Mouse (Mus musculus) midbrain, embryonic 10.5 days (tissue): ENCODE data around the gene Arl5c. TPM values are rescaled to one million over a fixed set of nuclear protein-coding genes. Genes with fewer than 3 reads are reported as not detected.

ENCODE experiments used
- DNase-seq: peaks from one replicate; pipeline ENCODE4 v3.0.0-alpha.2; 2017; ENCODE audit warnings: low spot score
- H3K27ac ChIP-seq: fragments of 300-500 bp; sonication (generic); replicated peaks from 2 replicates; pipeline ENCODE4 v1.5.1; 2016; ENCODE audit warnings: mild to moderate bottlenecking
- H3K27me3 ChIP-seq: fragments of 300-500 bp; sonication (generic); 2 replicates; pipeline ENCODE4 v1.6.1; 2016; ENCODE audit warnings: low read depth, mild to moderate bottlenecking; ENCODE audit not compliant: poor library complexity, severe bottlenecking
- H3K36me3 ChIP-seq: fragments of 300-500 bp; sonication (generic); 2 replicates; pipeline ENCODE4 v1.6.1; 2016; ENCODE audit warnings: mild to moderate bottlenecking, moderate library complexity
- H3K4me1 ChIP-seq: fragments of 300-500 bp; sonication (generic); 2 replicates; pipeline ENCODE4 v1.6.1; 2016
- H3K4me3 ChIP-seq: fragments of 300-500 bp; sonication (generic); 2 replicates; pipeline ENCODE4 v1.5.1; 2016; ENCODE audit warnings: mild to moderate bottlenecking, moderate library complexity
- H3K9me3 ChIP-seq: fragments of 300-500 bp; sonication (generic); replicated peaks from 2 replicates; pipeline ENCODE4 v1.6.1; 2016; ENCODE audit warnings: mild to moderate bottlenecking
- WGBS: fragments of 180-500 bp; shearing (Covaris S2); methylation state at CpG from one replicate; pipeline ENCODE4 v1.1.7; 2016; 5-methylcytosine and 5-hydroxymethylcytosine counted together
- polyA plus RNA-seq: library from polyadenylated mRNA; unstranded; fragments of >200 nt; fragmentation: Nextera tagmentation; extraction: Ambion mirVana; gene quantifications from 2 replicates; pipeline ENCODE4 v1.2.1, GENCODE M21; 2016

Arl5c gene
- polyA plus RNA-seq, 1 experiment from 2014 or later, result 16.8 TPM

DNA sequence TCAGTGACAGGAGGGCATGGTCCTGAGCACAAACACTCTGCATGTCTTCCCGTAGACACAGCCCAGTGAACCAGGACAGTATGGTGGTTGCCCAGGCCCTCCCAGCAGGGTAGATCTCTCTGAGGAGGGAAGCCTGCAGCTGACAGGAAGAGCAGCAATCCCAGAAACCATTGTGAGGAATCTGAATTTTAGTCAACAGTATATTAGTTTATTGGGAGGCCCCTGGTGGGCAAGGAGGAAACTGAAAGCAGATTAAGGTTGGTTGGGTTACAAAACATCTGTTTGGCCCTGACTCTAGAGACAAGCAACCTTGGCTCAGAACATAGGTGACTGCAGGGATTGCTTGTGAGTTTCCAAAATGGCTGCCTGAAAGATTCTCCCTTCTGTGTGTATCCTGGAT lies 12.0 kb downstream of the Arl5c start:
- no peaks in the 10 kb centered on the region for H3K9me3 ChIP-seq
- peaks cover 24% of the 10 kb centered on the region for H3K4me1 ChIP-seq
- H3K27me3 ChIP-seq, result peaks cover 42% of the 10 kb centered on the region
- 69% methylated on average over 1 of the region's 1 CpGs for WGBS
- no peak for DNase-seq
- no peak overlapping the region for H3K27ac ChIP-seq
- H3K4me3 ChIP-seq, result no peak overlapping the region
- no peaks in the 10 kb centered on the region for H3K36me3 ChIP-seq

DNA sequence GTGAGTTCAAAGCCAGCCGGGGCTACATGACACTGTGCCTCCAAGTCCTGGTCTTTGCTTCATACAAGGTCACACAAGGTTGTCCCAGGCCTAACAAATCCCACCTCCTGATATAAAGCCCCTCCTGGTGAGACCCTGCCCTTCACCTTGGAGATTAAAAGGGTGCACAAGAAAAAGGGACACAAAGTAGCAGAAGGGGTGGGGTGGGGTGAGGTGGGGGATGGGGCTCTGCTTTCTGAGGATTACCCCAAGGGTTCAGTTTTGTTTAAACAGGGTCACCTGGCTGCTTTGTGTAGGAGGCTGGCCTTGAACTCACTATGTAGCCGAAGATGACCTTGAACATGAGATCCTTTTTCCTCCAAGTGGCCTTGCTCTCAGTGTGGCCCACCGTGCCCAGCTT lies 12.5 kb downstream of the Arl5c start:
- peaks cover 42% of the 10 kb centered on the region for H3K27me3 ChIP-seq
- no peak overlapping the region for H3K4me3 ChIP-seq
- H3K9me3 ChIP-seq, result no peaks in the 10 kb centered on the region
- H3K27ac ChIP-seq, result no peak overlapping the region
- 82% methylated on average over 3 of the region's 3 CpGs for WGBS
- no peak for DNase-seq
- no peaks in the 10 kb centered on the region for H3K36me3 ChIP-seq
- H3K4me1 ChIP-seq, result peaks cover 24% of the 10 kb centered on the region

DNA sequence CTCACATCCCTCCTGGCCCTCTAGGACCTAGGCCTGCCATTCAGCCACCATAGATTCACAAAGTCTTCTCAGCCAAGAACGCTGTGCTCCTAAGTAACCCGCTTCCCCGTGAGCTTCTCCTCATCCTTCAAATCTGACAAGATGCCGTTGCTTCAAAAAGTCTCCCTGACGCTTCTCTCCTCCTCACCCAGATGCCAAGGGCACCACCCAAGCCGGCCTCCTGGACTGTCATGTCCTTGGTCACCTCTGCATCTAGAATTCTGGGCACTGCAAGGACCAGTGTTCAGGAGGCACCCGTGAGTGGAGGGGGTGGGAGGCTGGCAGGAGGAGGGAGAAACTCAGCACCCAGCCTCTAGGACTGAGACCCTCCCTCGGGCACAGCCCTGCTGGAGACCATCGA lies 13.3 kb downstream of the Arl5c start:
- H3K4me1 ChIP-seq, result peaks cover 24% of the 10 kb centered on the region
- H3K36me3 ChIP-seq, result no peaks in the 10 kb centered on the region
- H3K4me3 ChIP-seq, result no peak overlapping the region
- peaks cover 42% of the 10 kb centered on the region for H3K27me3 ChIP-seq
- 89% methylated on average over 9 of the region's 9 CpGs for WGBS
- no peak overlapping the region for H3K27ac ChIP-seq
- DNase-seq, result no peak
- H3K9me3 ChIP-seq, result no peaks in the 10 kb centered on the region

DNA sequence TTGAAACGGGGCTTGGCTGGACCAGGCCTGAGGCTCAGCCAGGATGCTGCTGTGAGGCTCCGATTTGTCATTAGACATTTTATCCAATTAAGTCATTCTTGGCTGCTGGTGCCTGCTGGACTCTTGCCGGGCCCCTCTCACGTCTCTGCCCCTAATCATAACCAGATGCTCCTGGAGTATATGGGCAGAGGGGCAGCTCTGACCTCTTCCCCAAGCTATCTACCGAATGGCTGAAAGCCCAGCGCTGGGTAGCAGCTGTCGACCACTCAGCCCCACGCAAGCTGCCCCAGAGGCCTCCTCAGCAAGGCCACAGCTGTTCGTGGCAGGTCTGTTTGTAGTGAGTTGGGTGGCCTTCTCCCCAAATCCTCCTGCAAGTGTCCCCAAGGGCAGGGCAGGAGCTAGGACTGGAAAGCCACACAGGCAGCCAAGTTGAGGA lies 15.4 kb downstream of the Arl5c start:
- DNase-seq, result peak; percentile 26
- H3K27ac ChIP-seq, result peak overlapping the region; percentile 52; the same call in 1 of the 2 replicates

GRCm38 (mm10) chr11:97979824-97980495 lies 16.0 kb downstream of the Arl5c start:
- H3K27ac ChIP-seq, result no peak overlapping the region

More for the DNA sequence above, 15.4 kb downstream of the Arl5c start:
- Histone ChIP-seq H3K9me3 (no peaks in the 10 kb centered on the region), H3K27me3 (peaks cover 25% of the 10 kb centered on the region), H3K36me3 (no peaks in the 10 kb centered on the region), H3K4me3 (no peak overlapping the region), H3K4me1 (peaks cover 11% of the 10 kb centered on the region)
- WGBS, result 67% methylated on average over 9 of the region's 9 CpGs

DNA sequence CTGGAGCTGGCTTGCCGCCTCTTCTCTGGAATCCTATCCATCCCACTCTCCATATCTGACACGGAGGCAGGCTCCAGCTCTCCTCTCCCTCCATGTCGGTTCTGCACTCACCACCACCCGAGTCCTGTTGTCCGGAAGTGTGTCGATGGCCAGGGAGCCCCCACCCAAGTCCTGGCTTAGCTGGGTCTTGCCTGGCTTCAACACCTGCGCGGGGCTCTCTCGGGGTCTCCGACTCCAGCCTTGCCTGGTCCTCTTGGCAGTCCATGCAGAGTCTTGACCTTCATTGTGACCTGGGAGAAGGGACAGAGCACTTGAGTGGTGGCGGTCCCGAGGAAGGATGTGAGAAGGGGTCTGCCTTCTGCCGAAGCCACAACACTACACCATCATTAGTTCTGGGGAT lies 17.6 kb downstream of the Arl5c start:
- 91% methylated on average over 13 of the region's 13 CpGs for WGBS

More at GRCm38 (mm10) chr11:97979824-97980495, 16.0 kb downstream of the Arl5c start:
- Histone ChIP-seq H3K4me1 (peaks cover 16% of the 10 kb centered on the region), H3K4me3 (no peak overlapping the region), H3K27me3 (peaks cover 19% of the 10 kb centered on the region), H3K36me3 (no peaks in the 10 kb centered on the region), H3K9me3 (no peaks in the 10 kb centered on the region)
- 73% methylated on average over 10 of the region's 10 CpGs for WGBS
- no peak for DNase-seq

DNA sequence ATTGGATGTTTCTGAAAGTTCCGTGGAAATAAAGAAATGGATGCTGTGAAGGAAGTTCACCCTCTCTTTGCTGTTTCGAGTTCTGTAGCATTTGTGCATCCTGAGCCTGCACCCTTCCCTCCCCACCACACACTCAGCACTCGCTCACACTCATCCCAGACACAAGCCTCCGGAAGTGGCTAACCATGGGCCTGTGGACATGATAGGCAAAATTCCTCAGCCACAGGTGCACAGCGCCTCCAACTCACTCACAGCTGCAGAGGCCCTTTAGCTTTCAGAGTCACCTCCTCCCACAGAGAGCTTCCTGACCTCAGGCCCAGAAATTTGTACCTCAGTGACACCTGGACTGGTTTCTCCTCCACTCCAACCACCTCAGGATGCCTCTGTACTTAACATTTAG lies 18.2 kb downstream of the Arl5c start:
- H3K4me3 ChIP-seq, result no peak overlapping the region
- no peaks in the 10 kb centered on the region for H3K9me3 ChIP-seq
- no peak for DNase-seq
- no peaks in the 10 kb centered on the region for H3K27me3 ChIP-seq
- H3K36me3 ChIP-seq, result no peaks in the 10 kb centered on the region
- 79% methylated on average over 5 of the region's 5 CpGs for WGBS
- H3K27ac ChIP-seq, result no peak overlapping the region
- peaks cover 20% of the 10 kb centered on the region for H3K4me1 ChIP-seq

More for the DNA sequence above, 17.6 kb downstream of the Arl5c start:
- H3K27me3 ChIP-seq, result peaks cover 3% of the 10 kb centered on the region; the same call in 1 of the 2 replicates
- no peak for DNase-seq
- no peaks in the 10 kb centered on the region for H3K9me3 ChIP-seq
- no peak overlapping the region for H3K4me3 ChIP-seq
- peaks cover 20% of the 10 kb centered on the region for H3K4me1 ChIP-seq
- no peak overlapping the region for H3K27ac ChIP-seq
- no peaks in the 10 kb centered on the region for H3K36me3 ChIP-seq

DNA sequence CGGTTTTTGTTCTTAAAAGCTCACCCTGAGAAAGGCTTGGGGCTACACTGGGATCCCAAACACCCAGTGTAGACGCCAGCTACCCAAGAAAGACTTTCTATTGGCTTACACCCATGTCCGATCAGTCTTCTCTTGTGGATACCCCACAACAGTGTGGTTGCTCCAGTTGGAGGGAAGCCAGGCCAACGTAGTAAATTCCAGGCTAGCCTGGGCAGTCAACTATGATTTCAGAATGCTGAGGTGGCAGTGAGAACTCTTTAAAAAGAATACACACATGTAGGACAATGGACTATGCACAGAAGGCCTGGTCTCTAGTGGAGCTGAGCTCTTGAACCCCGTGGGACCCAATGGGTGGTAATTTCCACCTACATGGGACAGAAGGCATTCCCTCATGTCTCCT lies 21.2 kb downstream of the Arl5c start:
- H3K36me3 ChIP-seq, result no peaks in the 10 kb centered on the region
- no peak overlapping the region for H3K4me3 ChIP-seq
- no peaks in the 10 kb centered on the region for H3K27me3 ChIP-seq
- no peak for DNase-seq
- peaks cover 11% of the 10 kb centered on the region for H3K4me1 ChIP-seq
- peak overlapping the region; percentile 73 for H3K27ac ChIP-seq
- H3K9me3 ChIP-seq, result 0 out of 2 replicates have a peak, but pooled peaks cover 2% of the 10 kb centered on the region
- 88% methylated on average over 5 of the region's 5 CpGs for WGBS

DNA sequence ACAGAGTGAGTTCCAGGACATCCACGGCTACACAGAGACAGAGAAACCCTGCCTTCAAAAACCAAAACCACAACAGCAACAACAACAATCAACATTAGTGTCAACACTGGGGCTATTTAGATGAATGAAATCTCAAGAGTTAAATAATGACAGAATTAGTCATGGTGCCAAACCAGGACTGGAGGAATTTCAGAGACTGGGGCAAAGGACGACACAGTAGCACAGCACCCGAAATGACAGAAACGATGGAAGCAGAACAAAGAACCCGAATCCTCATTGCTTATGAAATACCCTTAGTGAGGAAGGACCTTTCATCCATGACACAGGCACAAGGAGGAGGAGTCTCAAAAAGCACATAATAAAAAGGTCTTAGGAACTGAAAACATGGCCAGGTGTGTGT lies 21.8 kb downstream of the Arl5c start:
- H3K4me1 ChIP-seq, result peaks cover 11% of the 10 kb centered on the region

DNA sequence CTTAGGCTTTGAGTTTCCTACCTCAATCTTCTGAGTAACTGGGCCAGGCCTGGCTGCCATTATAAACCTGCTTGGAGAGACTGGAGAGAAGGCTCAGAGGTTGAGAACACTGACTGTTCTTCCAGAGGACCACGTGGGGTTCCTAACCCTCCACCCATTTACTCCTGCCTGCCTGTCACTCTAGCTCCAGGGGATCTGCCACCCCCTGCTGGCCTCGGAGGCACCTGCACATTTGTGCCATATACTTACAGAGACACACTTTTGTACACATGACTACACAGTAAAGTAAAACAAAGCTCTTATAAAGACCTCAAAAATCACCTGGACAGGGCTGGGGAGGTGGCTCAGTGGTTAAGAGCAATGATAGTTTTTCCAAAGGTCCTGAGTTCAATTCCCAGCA lies 23.5 kb downstream of the Arl5c start:
- DNase-seq, result no peak
- Histone ChIP-seq H3K4me1 (peaks cover 11% of the 10 kb centered on the region), H3K27ac (no peak overlapping the region), H3K36me3 (no peaks in the 10 kb centered on the region), H3K27me3 (no peaks in the 10 kb centered on the region), H3K9me3 (0 out of 2 replicates have a peak, but pooled peaks cover 2% of the 10 kb centered on the region), H3K4me3 (no peak overlapping the region)
- whole genome bisulfite sequencing, result 68% methylated on average over 2 of the region's 2 CpGs

More for the DNA sequence above, 21.8 kb downstream of the Arl5c start:
- Histone ChIP-seq H3K36me3 (no peaks in the 10 kb centered on the region), H3K27ac (no peak overlapping the region), H3K27me3 (no peaks in the 10 kb centered on the region), H3K9me3 (0 out of 2 replicates have a peak, but pooled peaks cover 2% of the 10 kb centered on the region), H3K4me3 (no peak overlapping the region)
- DNase-seq, result no peak
- 91% methylated on average over 5 of the region's 5 CpGs for WGBS

DNA sequence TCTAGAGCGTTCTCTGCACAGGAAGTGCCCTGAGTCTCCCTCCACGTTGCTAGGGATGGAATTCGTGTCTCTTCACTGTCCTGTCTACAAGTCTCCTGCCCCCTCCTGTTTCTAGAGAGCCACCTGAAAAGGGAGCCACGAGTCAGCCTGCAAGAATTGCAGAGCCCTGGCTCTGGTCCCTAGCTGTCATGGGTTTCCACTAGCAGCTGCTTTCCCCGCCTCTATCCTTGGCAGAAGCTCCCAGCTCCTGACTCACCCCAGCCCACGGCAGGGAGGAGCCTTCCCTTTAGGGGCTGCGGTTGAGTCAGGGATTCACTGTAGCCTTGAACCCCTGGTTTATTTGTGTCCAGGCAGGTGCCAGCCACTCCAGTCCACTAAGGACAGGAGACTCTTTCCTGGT lies 24.7 kb downstream of the Arl5c start:
- Histone ChIP-seq H3K27me3 (no peaks in the 10 kb centered on the region), H3K27ac (no peak overlapping the region), H3K4me1 (peaks cover 17% of the 10 kb centered on the region), H3K4me3 (no peak overlapping the region), H3K36me3 (no peaks in the 10 kb centered on the region), H3K9me3 (0 out of 2 replicates have a peak, but pooled peaks cover 2% of the 10 kb centered on the region)
- no peak for DNase-seq
- 51% methylated on average over 7 of the region's 7 CpGs for WGBS

GRCm38 (mm10) chr11:97970771-97971170 lies 25.2 kb downstream of the Arl5c start:
- H3K4me1 ChIP-seq, result peaks cover 16% of the 10 kb centered on the region
- H3K27ac ChIP-seq, result no peak overlapping the region
- 0 out of 2 replicates have a peak, but pooled peaks cover 2% of the 10 kb centered on the region for H3K9me3 ChIP-seq
- H3K36me3 ChIP-seq, result no peaks in the 10 kb centered on the region
- 89% methylated on average over 7 of the region's 7 CpGs for WGBS
- no peak for DNase-seq
- H3K4me3 ChIP-seq, result no peak overlapping the region
- no peaks in the 10 kb centered on the region for H3K27me3 ChIP-seq

- peaks cover 5% of the 10 kb centered on the region for H3K4me1 ChIP-seq
- 80% methylated on average over 5 of the region's 5 CpGs for WGBS
- H3K9me3 ChIP-seq, result 0 out of 2 replicates have a peak, but pooled peaks cover 2% of the 10 kb centered on the region
- no peak overlapping the region for H3K27ac ChIP-seq
- H3K4me3 ChIP-seq, result no peak overlapping the region
- H3K27me3 ChIP-seq, result no peaks in the 10 kb centered on the region
- no peaks in the 10 kb centered on the region for H3K36me3 ChIP-seq
- DNase-seq, result no peak
Measured at GRCm38 (mm10) chr11:97968385-97968784, 27.6 kb downstream of the Arl5c start.
